Mouse (Mus musculus): ENCODE data around the gene Sod2. TPM values are rescaled to one million over a fixed set of nuclear protein-coding genes. Genes with fewer than 3 reads are reported as not detected.
"Not testable (repeated sequence)": the region's sequence is repeated elsewhere in the genome, so short reads cannot be mapped to it uniquely, and the experiment has no call there.

Sod2 gene
- total RNA-seq, 2 experiments from 2014 or later = 433 to 444 TPM

GRCm38 (mm10) chr17:13007730-13008425, 1.2 kb downstream of the Sod2 start:
- peak; percentile 98 to 99 for DNase-seq

GRCm38 (mm10) chr17:13008528-13008927, 1.9 kb downstream of the Sod2 start:
- intact Hi-C loops (cut with DNase I) = no loop called here
- no peak for DNase-seq

More at GRCm38 (mm10) chr17:13007730-13008425, 1.2 kb downstream of the Sod2 start:
- intact Hi-C loops (cut with DNase I) = no loop called here

GRCm38 (mm10) chr17:13009887-13010286, 3.2 kb downstream of the Sod2 start:
- no peak for DNase-seq
- intact Hi-C loops (cut with DNase I) = no loop called here

- no peak for DNase-seq
- intact Hi-C loops (cut with DNase I) = no loop called here
Observed at GRCm38 (mm10) chr17:13013316-13013715, 6.7 kb downstream of the Sod2 start.

- intact Hi-C loops (cut with DNase I) = not testable (repeated sequence)
Observed at GRCm38 (mm10) chr17:13036627-13037192, 30.1 kb downstream of the Sod2 start.

GRCm38 (mm10) chr17:13043846-13044673, 37.4 kb downstream of the Sod2 start:
- DNase-seq = peak in 1 of 2 experiments; percentile 11
- intact Hi-C loops (cut with DNase I) = not testable (repeated sequence)

More at GRCm38 (mm10) chr17:13036627-13037192, 30.1 kb downstream of the Sod2 start:
- DNase-seq = not testable (repeated sequence)

- intact Hi-C loops (cut with DNase I); DNase-seq: not testable (repeated sequence)
Observed at GRCm38 (mm10) chr17:13052124-13052813, 45.6 kb downstream of the Sod2 start, which contains the start of gene Gpr31b. Gene Gpr31b (minus strand): TSS chr17:13052296.

- intact Hi-C loops (cut with DNase I); DNase-seq: not testable (repeated sequence)
Observed at GRCm38 (mm10) chr17:13060804-13061203, 54.2 kb downstream of the Sod2 start, which contains the start of gene Tcp10b. Gene Tcp10b (plus strand): TSS chr17:13061104.

GRCm38 (mm10) chr17:13062882-13063281, 56.2 kb downstream of the Sod2 start:
- intact Hi-C loops (cut with DNase I); DNase-seq: not testable (repeated sequence)

GRCm38 (mm10) chr17:13067864-13068385, 61.3 kb downstream of the Sod2 start:
- intact Hi-C loops (cut with DNase I); DNase-seq: not testable (repeated sequence)

- intact Hi-C loops (cut with DNase I); DNase-seq: not testable (repeated sequence)
Observed at GRCm38 (mm10) chr17:13069227-13069626, 62.6 kb downstream of the Sod2 start.

Other genes with a start within 250 kb of the Sod2 start
- gene Igf2r, start 237.2 kb upstream of the Sod2 start, total RNA-seq (2021) = 10 to 100 TPM; 41.0 to 42.8 TPM
- under 1 TPM; 0.22 to 0.54 TPM for gene Mas1, start 138.7 kb upstream of the Sod2 start, total RNA-seq (2021)
- gene Mrgprh, start 130.8 kb upstream of the Sod2 start, total RNA-seq (2021) = 1 to 10 TPM; 2.1 to 4.1 TPM
- gene Pnldc1, start 96.6 kb upstream of the Sod2 start, total RNA-seq (2021) = not detected
- gene Tcp1, start 91.1 kb upstream of the Sod2 start, total RNA-seq (2021) = 100 to 1,000 TPM; 149 to 172 TPM
- gene Mrpl18, start 90.5 kb upstream of the Sod2 start, total RNA-seq (2021) = 100 to 1,000 TPM in 1 of 2 experiments, 10 to 100 TPM in 1; 92.4 to 107 TPM
- gene Acat3, start 66.2 kb upstream of the Sod2 start, total RNA-seq (2021) = not detected
- gene Acat2, start 46.1 kb upstream of the Sod2 start, total RNA-seq (2021) = 1 to 10 TPM; 3.5 to 4.3 TPM
- 10 to 100 TPM; 22.4 to 25.6 TPM for gene Wtap, start 12.7 kb upstream of the Sod2 start, total RNA-seq (2021)
- not detected for gene Gpr31b, start 45.5 kb downstream of the Sod2 start, total RNA-seq (2021)
- under 1 TPM; 0.32 to 0.74 TPM for gene Tcp10b, start 54.3 kb downstream of the Sod2 start, total RNA-seq (2021)
- gene Unc93a, start 125.0 kb downstream of the Sod2 start, total RNA-seq (2021) = not detected
- not detected for gene Smok2a, start 214.3 kb downstream of the Sod2 start, total RNA-seq (2021)
- not detected for gene Smok2b, start 223.4 kb downstream of the Sod2 start, total RNA-seq (2021)